Comparison of ENCODE assay signal across 8 mouse cellular contexts in the genomic region with DNA sequence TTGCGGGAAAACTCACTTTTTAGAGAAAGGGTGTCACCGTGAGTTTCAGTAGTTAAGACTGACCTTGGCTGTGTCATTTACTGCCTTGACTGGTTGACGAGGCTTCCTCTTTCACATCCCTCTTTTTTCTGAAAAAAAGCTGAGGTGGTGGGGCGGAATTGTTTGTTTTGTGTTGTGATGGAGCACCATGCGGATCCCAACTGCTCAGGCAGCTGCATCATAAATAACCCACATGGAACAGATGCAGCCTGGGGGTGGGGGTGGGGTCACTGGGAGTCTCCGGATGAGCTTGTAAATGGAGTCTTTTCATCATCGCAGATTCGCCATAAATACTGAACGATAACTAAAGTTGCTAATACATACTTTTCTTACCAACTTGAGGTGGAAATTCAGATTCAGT.
DNase-seq lines count a peak whose midpoint lies in the region; ATAC-seq lines count a peak whose summit lies in the region.

No protein-coding gene starts in this region.

- WGBS in forebrain, embryonic 13.5 days = 70% methylated on average over 9 of the region's 9 CpGs
- 70% methylated on average over 9 of the region's 9 CpGs for WGBS in forebrain, embryonic 12.5 days
- WGBS in liver, embryonic 11.5 days = 59% methylated on average over 9 of the region's 9 CpGs
- WGBS in hindbrain, embryonic 15.5 days = 37% methylated on average over 9 of the region's 9 CpGs
- WGBS in neural tube, embryonic 14.5 days = 2% methylated on average over 9 of the region's 9 CpGs
- WGBS in heart, embryonic 11.5 days (ENCODE audit: insufficient replicate concordance) = 67% methylated on average over 9 of the region's 9 CpGs

- H3K4me2 ChIP-seq in forebrain, embryonic 13.5 days = no peak overlapping the region
- no peak overlapping the region for H3K4me2 ChIP-seq in forebrain, embryonic 12.5 days
- H3K4me2 ChIP-seq in liver, embryonic 11.5 days = no peak overlapping the region
- peak overlapping the region; percentile 40 for H3K4me2 ChIP-seq in hindbrain, embryonic 15.5 days
- peak overlapping the region; percentile 33 for H3K4me2 ChIP-seq in neural tube, embryonic 14.5 days (ENCODE audit: low read depth, low read length)
- no peak overlapping the region for H3K4me2 ChIP-seq in heart, embryonic 11.5 days

- H3K27me3 ChIP-seq in forebrain, embryonic 13.5 days = no peaks in the 10 kb centered on the region
- no peaks in the 10 kb centered on the region; the same call in 1 of the 2 replicates for H3K27me3 ChIP-seq in forebrain, embryonic 12.5 days
- no peaks in the 10 kb centered on the region for H3K27me3 ChIP-seq in liver, embryonic 11.5 days (replicated peaks; ENCODE audit: control insufficient read depth, insufficient read depth, low read length)
- no peaks in the 10 kb centered on the region for H3K27me3 ChIP-seq in hindbrain, embryonic 15.5 days
- no peaks in the 10 kb centered on the region for H3K27me3 ChIP-seq in neural tube, embryonic 14.5 days (ENCODE audit: control insufficient read depth, insufficient read depth, low read length)
- no peaks in the 10 kb centered on the region for H3K27me3 ChIP-seq in heart, embryonic 11.5 days (ENCODE audit: control insufficient read depth, insufficient read depth, low read length)

- H3K36me3 ChIP-seq in forebrain, embryonic 13.5 days (ENCODE audit: poor library complexity, severe bottlenecking) = no peaks in the 10 kb centered on the region
- H3K36me3 ChIP-seq in forebrain, embryonic 12.5 days (replicated peaks) = no peaks in the 10 kb centered on the region
- H3K36me3 ChIP-seq in liver, embryonic 11.5 days (ENCODE audit: control insufficient read depth, insufficient read depth, low read length) = no peaks in the 10 kb centered on the region
- no peaks in the 10 kb centered on the region for H3K36me3 ChIP-seq in hindbrain, embryonic 15.5 days
- H3K36me3 ChIP-seq in neural tube, embryonic 14.5 days (ENCODE audit: control insufficient read depth, insufficient read depth, low read length) = no peaks in the 10 kb centered on the region
- no peaks in the 10 kb centered on the region for H3K36me3 ChIP-seq in heart, embryonic 11.5 days (ENCODE audit: control insufficient read depth, insufficient read depth, low read length)

- no peaks in the 10 kb centered on the region for H3K9me3 ChIP-seq in forebrain, embryonic 13.5 days (replicated peaks)
- H3K9me3 ChIP-seq in forebrain, embryonic 12.5 days = no peaks in the 10 kb centered on the region
- no peaks in the 10 kb centered on the region for H3K9me3 ChIP-seq in liver, embryonic 11.5 days (ENCODE audit: control insufficient read depth, low read length)
- no peaks in the 10 kb centered on the region for H3K9me3 ChIP-seq in hindbrain, embryonic 15.5 days
- H3K9me3 ChIP-seq in neural tube, embryonic 14.5 days (ENCODE audit: control insufficient read depth, low read length) = no peaks in the 10 kb centered on the region
- H3K9me3 ChIP-seq in heart, embryonic 11.5 days (replicated peaks; ENCODE audit: control insufficient read depth, low read length) = no peaks in the 10 kb centered on the region

- DNase-seq in liver = peak; percentile 12
- no peak for DNase-seq in liver, embryonic 11.5 days (ENCODE audit: low spot score)
- no peak for DNase-seq in urinary bladder, adult 2 months (ENCODE audit: low spot score)

- H3K4me1 ChIP-seq in forebrain, embryonic 13.5 days = peaks cover 13% of the 10 kb centered on the region; the same call in 1 of the 2 replicates
- peaks cover 10% of the 10 kb centered on the region; the same call in 1 of the 2 replicates for H3K4me1 ChIP-seq in forebrain, embryonic 12.5 days
- no peaks in the 10 kb centered on the region for H3K4me1 ChIP-seq in liver, embryonic 11.5 days (replicated peaks; ENCODE audit: control insufficient read depth, insufficient read depth, low read length)
- peaks cover 11% of the 10 kb centered on the region; the same call in 1 of the 2 replicates for H3K4me1 ChIP-seq in hindbrain, embryonic 15.5 days (replicated peaks)
- peaks cover 10% of the 10 kb centered on the region for H3K4me1 ChIP-seq in neural tube, embryonic 14.5 days (ENCODE audit: control insufficient read depth, insufficient read depth, low read length)
- H3K4me1 ChIP-seq in heart, embryonic 11.5 days (ENCODE audit: control insufficient read depth, insufficient read depth, low read length) = no peaks in the 10 kb centered on the region

- ATAC-seq in forebrain, embryonic 13.5 days = 0 out of 2 replicates have a peak, but pooled peaks have one; percentile 41
- ATAC-seq in forebrain, embryonic 12.5 days (ENCODE audit: low FRiP score) = no peak
- no peak for ATAC-seq in liver, embryonic 11.5 days (replicated peaks; ENCODE audit: low FRiP score)
- no peak; the same call in 1 of the 2 replicates for ATAC-seq in hindbrain, embryonic 15.5 days (ENCODE audit: low FRiP score, low read depth)
- peak; percentile 73 for ATAC-seq in neural tube, embryonic 14.5 days (ENCODE audit: low read depth)
- ATAC-seq in heart, embryonic 11.5 days (replicated peaks; ENCODE audit: insufficient number of reproducible peaks, low FRiP score, low TSS enrichment) = no peak

- H3K9ac ChIP-seq in forebrain, embryonic 13.5 days = no peak overlapping the region
- no peak overlapping the region for H3K9ac ChIP-seq in forebrain, embryonic 12.5 days
- no peak overlapping the region for H3K9ac ChIP-seq in liver, embryonic 11.5 days (ENCODE audit: low read depth, low read length)
- H3K9ac ChIP-seq in hindbrain, embryonic 15.5 days = no peak overlapping the region
- H3K9ac ChIP-seq in neural tube, embryonic 14.5 days (replicated peaks; ENCODE audit: low read depth, low read length) = no peak overlapping the region
- H3K9ac ChIP-seq in heart, embryonic 11.5 days (ENCODE audit: low read depth, low read length) = no peak overlapping the region

- no peak overlapping the region for H3K4me3 ChIP-seq in forebrain, embryonic 13.5 days
- no peak overlapping the region for H3K4me3 ChIP-seq in forebrain, embryonic 12.5 days (replicated peaks)
- H3K4me3 ChIP-seq in liver, embryonic 11.5 days (ENCODE audit: low read depth, low read length) = no peak overlapping the region
- no peak overlapping the region for H3K4me3 ChIP-seq in hindbrain, embryonic 15.5 days
- peak overlapping the region; percentile 29 for H3K4me3 ChIP-seq in neural tube, embryonic 14.5 days (ENCODE audit: low read depth, low read length)
- H3K4me3 ChIP-seq in heart, embryonic 11.5 days (ENCODE audit: low read depth, low read length) = no peak overlapping the region

- H3K27ac ChIP-seq in forebrain, embryonic 13.5 days = peak overlapping the region; percentile 11; the same call in 1 of the 2 replicates
- no peak overlapping the region for H3K27ac ChIP-seq in forebrain, embryonic 12.5 days
- no peak overlapping the region for H3K27ac ChIP-seq in liver, embryonic 11.5 days (ENCODE audit: low read depth, low read length)
- H3K27ac ChIP-seq in hindbrain, embryonic 15.5 days (replicated peaks) = peak overlapping the region; percentile 52
- H3K27ac ChIP-seq in neural tube, embryonic 14.5 days (ENCODE audit: low read depth, low read length) = peak overlapping the region; percentile 55; the same call in 1 of the 2 replicates
- H3K27ac ChIP-seq in heart, embryonic 11.5 days (ENCODE audit: low read depth, low read length) = no peak overlapping the region

Comparison
In these comparisons a context has a peak if more than half of its experiments do, and no peak if none do; other contexts are left out.
1. ATAC-seq: peak in forebrain, embryonic 13.5 days (single experiment) and neural tube, embryonic 14.5 days (single experiment); none in forebrain, embryonic 12.5 days (single experiment), liver, embryonic 11.5 days (single experiment), hindbrain, embryonic 15.5 days (single experiment) and heart, embryonic 11.5 days (single experiment).
2. H3K27ac ChIP-seq: peak in forebrain, embryonic 13.5 days (single experiment), hindbrain, embryonic 15.5 days (single experiment) and neural tube, embryonic 14.5 days (single experiment); none in forebrain, embryonic 12.5 days (single experiment), liver, embryonic 11.5 days (single experiment) and heart, embryonic 11.5 days (single experiment).
3. H3K4me2 ChIP-seq: peak in hindbrain, embryonic 15.5 days (single experiment) and neural tube, embryonic 14.5 days (single experiment); none in forebrain, embryonic 13.5 days (single experiment), forebrain, embryonic 12.5 days (single experiment), liver, embryonic 11.5 days (single experiment) and heart, embryonic 11.5 days (single experiment).